Mouse (Mus musculus): ENCODE measurements around the gene Vezt.

The Vezt gene

DNA sequence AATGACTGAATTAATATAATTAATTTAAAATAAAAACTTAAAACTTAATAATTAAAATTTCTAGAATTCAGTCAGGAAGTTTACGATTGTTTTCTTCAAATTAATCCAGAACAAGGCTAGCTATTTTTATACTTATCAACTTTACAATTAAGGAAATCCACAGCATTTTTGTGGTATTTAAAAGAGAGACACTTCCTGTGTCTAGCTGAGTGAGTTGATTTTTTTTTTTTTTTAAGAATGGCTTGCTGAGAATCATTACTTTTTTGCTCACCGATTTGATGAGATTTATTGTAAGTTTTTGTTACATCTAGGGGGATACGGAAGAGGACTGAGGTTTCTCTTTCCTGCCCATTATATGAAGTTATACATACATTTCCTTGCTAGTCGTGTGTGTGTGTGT lies 2.0 kb upstream of the Vezt start:
- no peak for DNase-seq (ENCODE audit: low spot score)

- DNase-seq (ENCODE audit: low spot score): no peak
These were observed 1.6 kb upstream of the Vezt start for GRCm38 (mm10) chr10:94037196-94037595.

GRCm38 (mm10) chr10:94036375-94036758 lies 750 bp upstream of the Vezt start:
- no peak for DNase-seq (ENCODE audit: low spot score)

DNA sequence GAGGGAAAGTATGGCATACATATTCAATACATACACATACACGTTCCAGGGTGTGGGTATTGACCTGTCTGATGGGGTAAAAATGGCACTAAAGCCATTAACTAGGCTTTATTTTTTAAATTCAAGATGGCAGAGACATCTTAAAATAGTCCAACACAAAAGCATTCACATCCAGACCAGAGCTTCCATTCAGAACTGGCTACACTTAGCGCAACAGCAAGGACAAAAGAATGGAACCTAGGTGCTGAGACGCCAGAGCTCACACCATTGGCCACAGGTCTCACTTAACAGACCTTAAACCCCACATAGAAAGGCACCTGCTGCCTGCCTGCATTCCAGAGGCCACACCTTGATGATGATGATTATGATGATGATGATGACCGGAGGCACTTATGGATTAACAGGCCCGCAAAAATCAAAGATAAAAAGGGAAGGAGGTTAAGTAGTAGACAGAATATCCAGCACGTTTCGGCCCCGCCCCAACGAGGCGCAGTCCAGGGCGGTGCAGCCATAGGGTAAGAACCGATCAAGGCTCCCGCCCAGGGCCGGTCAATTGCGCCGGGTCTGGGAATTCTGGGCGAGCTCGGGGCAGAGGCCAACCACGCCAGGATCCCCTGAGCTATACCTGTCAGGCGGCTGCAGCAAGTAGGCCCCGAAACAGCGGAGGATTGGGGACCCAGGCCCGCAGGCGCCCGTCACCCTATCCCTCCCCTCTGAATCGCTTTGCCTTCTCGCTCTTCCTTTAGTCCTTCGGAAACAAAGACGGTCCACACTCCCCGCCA lies 550 bp downstream of the Vezt start:
- no peak for DNase-seq (ENCODE audit: low spot score)

DNA sequence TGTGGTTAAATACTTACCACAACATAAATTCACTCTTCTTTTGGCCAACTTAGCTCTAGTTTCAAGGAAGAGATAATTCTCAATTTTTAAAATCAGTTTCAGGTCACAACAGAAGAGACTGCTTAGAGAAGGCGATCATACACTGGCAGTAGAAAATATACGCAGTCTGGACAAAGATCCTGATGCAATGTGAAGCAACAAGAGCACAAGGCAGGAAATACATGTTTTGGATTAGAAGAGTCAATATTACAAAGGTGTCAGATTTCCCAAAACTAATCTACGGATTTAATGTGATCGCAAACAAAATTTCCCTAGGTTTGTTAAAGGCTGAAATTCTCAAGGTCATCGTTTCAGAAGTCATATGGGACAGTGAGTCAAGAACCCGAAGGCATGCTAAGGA lies 4.5 kb downstream of the Vezt start:
- no peak for DNase-seq (ENCODE audit: low spot score)

DNA sequence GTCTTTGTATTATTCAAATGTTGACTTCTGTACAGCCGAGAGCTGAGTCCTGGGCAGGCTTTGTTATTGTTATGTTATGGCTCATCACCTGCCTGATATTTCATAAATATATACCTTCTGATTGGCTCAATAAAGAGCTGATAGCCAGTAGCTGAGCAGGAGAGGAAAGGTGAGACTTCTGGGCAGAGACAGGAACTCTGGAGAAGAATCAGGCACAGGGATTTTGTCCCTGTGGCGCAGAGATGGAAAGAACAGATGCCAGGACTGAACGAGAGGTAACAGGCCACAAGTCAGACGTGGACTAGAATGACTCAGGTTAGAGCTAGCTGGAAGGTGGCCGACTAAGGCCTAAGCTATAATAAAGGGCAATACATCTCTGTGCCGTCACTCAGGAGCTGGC lies 7.1 kb downstream of the Vezt start:
- no peak for DNase-seq (ENCODE audit: low spot score)

- no peak for DNase-seq (ENCODE audit: low spot score)
These were observed 10.5 kb downstream of the Vezt start for GRCm38 (mm10) chr10:94025079-94025478.

GRCm38 (mm10) chr10:94021059-94021458 lies 14.6 kb downstream of the Vezt start:
- DNase-seq (ENCODE audit: low spot score): no peak

DNA sequence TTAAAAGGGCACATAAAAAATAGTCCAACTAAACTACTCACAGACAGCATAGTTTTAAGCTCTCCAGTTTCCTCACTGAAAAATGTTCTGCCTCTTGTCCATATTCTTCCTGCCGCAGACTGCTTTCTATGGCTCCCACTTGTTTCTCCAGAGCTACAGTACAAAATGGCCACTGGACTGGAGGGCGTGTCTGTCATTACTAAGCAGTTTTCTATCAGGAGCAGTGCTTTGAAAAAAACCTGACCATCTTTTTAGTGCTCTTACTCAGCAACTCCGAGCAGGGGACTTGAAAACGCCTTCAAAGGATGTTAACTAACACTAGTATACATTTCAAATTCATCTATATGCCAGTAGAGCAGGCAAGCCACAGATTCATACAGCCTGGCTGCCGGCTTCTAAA lies 15.0 kb downstream of the Vezt start:
- DNase-seq (ENCODE audit: low spot score): peak; percentile 32

DNA sequence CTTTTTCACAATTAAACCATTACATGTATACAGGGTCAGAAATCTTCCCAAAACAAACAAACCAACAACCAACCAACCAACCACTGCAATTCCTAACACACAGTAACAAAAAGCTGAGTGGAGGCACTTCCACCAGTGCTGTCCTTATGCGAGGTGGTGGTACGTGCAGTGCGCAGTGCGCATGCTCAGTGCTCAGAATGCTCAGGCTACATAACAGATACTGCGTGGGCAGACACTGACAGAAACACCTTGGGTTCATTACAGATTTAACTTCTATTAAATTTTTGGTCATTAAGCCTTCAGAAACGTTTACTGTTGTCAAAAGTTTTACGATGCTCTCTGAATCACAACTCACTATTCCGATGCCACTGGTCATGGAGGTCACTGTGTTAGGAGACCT lies 18.2 kb downstream of the Vezt start:
- DNase-seq (ENCODE audit: low spot score): no peak

GRCm38 (mm10) chr10:94014200-94014599 lies 21.4 kb downstream of the Vezt start:
- no peak for DNase-seq (ENCODE audit: low spot score)

DNA sequence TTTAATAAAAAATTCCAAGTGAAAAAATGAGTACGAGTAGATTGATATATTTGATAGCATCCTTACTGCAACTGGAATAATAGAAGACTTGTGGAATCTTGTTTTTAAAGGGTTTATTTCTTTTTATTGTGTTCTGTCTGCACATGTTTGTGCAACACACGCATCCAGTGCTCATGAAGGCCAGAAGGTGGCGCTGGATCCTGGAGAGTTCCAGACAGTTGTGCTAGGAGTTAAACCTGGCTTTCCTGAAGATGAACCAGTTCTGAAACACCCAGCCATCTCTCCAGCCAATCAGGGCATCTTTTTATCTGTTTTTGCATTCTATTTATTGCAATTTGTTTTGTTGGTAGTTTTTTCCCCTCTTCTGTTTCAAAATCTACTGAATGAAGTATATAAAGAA lies 22.4 kb downstream of the Vezt start:
- DNase-seq (ENCODE audit: low spot score): no peak

DNA sequence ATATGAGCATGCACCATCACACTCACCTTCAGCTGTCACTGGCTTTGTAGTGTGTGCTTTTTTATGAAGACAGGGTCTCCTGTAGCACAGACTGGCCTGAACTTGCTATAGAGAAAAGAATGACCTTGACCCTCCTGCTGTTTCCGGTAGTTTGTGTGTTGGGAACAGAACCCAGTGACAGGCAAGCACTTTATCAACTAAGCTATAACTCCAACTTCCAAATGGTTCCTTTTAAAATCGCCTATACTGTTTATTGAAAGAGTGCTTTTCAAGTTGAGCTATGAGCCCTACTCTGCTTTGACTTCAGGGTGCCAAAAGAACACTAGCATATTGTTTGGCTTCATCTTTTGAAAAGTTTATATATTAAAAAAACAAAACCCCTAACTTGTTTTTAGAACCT lies 24.6 kb downstream of the Vezt start:
- DNase-seq (ENCODE audit: low spot score): no peak

DNA sequence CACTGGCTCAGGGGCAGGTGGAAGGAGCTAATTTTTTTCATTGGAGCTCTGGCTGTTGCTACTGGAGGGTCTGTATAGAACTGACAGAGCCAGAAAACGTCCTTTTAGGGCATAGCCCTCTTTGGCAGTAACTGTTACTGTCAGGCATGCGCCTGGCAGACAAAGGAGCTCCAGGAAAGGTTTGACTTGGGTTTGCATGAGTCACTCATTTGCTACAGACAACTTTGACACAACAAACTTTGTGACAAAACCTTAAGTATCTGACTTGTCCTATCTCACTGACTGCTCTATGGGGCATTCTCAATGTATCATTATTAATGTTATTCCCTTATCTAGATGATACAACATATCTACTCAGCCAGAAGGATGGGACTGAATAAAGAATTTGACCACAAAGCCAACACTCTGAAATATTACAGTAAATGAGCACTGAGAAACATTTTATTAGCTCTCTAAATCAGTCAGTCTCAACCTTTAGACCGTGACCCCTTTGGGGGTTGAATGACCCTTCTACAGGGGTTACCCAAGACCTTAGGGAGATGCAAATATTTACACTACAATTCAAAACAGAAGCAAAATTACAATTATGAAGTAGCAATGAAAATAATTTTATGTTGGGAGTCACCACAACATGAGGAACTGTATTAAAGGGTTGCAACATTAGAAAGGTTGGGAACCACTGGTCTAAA lies 25.5 kb downstream of the Vezt start:
- DNase-seq (ENCODE audit: low spot score): no peak

DNA sequence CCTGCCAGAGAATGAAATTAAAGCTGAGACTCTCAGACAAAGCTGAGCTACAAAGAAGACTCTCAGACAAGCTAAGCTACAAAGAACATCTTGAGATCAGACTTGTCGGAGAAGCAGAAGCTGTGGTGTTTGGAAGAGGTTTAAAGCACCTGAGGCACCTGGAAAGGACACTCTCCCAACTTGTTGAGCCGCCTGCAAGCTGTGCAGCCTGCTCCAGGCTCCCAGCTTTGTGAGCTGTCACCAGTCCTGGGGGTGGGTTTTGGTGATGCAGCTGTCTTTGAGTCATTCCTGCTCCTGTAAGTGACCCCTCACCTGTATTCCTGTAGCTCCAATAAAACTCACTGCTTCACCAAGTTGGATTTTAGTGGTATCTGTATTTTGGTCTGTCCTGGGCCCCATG lies 27.3 kb downstream of the Vezt start:
- no peak for DNase-seq (ENCODE audit: low spot score)

DNA sequence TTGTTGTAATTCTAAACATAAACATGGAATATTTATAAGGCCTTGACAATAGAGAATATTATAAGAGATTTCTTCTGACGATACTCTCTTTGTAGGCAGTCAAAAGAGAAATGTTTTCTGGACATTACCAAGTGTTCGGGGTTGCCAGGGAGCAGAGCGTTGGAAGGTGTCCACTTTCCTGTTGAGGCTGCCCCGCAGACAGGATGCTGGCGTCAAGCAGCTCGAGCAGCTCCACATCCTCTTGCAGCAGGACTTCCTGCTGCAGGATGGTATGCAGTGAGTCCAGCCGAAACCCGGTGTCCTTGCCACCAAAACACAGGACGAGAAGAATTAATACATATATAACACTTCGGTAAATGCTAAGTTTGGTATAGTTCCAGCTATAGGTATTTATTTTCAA lies 35.4 kb downstream of the Vezt start:
- DNase-seq (ENCODE audit: low spot score): no peak

DNA sequence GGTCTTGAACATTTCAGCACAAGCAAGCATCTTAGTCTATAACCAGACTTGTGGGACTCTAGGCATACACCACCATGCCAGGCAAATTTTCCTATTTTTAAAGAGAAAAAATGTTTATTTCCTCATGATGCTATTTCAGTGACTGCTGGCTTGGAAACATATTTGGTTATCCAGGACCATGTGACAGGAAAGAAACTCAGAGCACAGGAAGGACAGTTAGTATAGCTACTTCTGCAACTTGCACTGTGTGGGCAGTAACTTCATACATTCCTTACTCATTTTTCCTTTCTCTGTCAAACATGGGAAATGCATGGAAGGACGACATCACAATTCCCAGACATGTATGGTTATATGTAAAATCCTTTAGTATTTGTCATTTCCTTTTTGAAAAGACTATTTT lies 36.3 kb downstream of the Vezt start:
- no peak for DNase-seq (ENCODE audit: low spot score)

DNA sequence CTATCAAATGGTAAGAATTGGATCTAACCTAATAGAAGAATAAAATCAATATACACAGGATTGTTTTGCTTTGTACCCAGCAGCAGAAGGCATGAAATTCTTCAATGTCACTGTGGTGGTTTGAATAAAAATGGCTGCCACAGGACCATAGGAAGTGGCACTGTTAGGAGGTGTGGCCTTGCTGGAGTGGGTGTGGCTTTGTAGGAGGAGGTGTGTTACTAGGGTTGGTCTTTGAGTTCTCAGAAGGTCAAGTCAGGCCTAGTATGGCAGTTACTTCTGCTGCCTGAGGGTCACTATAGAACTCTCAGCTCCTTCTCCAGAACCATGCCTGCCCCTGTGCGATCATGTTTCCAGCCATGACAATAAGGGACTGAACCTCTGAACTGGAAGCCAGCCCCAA lies 40.5 kb downstream of the Vezt start:
- DNase-seq (ENCODE audit: low spot score): no peak

DNA sequence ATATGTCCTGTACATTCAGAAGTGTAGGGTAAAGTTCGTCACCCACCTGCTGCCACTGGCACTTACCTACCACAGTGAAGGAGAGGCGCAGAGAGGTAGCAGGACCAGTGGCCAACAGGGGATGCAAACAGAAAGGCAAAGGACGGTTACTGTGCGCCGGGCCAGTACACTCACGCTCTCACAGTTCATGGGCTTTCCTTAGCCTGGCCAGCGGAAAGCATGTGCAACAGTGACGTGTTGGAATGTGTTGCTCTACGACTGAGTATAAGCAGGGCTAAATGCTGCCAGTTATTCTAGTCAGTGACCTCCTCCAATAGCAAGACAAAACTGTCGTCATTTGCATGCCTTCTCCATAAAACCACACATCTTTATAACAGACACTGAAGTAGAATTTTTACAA lies 41.5 kb downstream of the Vezt start:
- DNase-seq (ENCODE audit: low spot score): no peak

- no peak for DNase-seq (ENCODE audit: low spot score)
These were observed 50.3 kb downstream of the Vezt start for GRCm38 (mm10) chr10:93985357-93985756.

DNA sequence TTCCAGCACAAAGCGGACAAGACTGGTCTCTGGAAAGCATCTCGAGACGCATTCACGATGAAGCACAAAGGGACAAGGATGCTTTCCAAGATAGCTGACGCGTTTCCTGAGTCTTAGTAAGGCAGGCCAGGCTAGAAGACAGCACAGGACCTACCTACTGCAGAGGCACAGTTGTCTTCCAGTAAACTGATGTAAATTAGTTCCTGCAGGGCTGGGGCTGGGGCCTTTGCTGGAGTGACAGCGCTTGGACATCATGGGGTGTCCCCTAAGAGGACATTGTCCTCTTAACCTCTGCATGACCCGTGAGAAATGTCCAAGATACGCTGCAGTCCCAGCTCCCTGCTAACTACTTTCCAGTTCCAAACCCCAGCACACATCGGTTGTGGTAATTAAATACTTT lies 66.3 kb downstream of the Vezt start:
- no peak for DNase-seq (ENCODE audit: low spot score)

DNA sequence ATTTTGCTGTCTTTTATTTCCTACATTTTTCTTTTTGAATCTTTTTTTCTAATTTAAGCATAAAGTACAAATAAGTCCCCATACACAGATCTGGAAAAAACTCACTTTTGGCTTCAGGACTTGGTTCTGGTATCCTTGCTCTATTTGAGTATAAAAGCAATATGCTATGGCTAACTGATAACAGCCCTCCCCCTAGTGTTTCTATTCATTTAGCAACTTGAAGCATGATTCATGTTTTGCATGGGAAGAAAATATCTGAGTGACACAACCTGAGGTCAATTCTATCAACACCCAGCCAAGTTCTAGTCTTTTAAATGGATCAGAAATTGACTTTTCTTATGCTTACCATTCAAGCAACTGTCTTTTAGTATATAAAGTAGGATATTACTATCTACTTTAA lies 68.1 kb downstream of the Vezt start:
- DNase-seq (ENCODE audit: low spot score): no peak

GRCm38 (mm10) chr10:93954023-93954422 lies 81.6 kb downstream of the Vezt start:
- DNase-seq (ENCODE audit: low spot score): no peak

DNA sequence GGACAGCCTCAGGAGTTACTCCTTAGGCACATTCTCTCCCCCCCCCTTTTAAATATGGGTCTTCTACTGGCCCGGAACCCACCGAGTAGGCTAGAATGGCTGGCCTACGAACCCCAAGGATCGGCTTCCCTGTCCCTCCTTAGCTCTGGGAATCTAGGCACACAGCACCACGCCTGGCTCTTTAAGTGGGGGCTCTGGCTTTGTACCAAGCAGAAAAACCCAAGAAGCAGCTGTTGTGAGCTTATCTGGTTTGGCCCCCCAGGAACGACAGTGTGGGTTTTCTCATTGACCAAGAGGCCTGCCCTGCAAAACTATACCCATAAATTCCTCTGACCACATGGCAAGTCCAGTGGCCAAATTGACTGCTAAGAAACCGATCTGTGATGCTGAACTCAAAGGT lies 82.1 kb downstream of the Vezt start:
- DNase-seq (ENCODE audit: low spot score): no peak
